Mouse (Mus musculus) urinary bladder, adult 2 months (tissue): ENCODE measurements at regions not wholly inside any gene's neighbourhood (a gene's known extent, or its start where the extent isn't known, plus 50 kb on each side); places are given as distances from the start of the nearest gene placed in this dataset.

ENCODE experiments used
- DNase-seq: peaks from one replicate; pipeline ENCODE4 v3.0.0; 2022; ENCODE audit warnings: low spot score

- no peak for DNase-seq
Observed at GRCm38 (mm10) chr17:47317651-47318050, 51.0 kb upstream of the Mrps10 start.

- DNase-seq: no peak
Observed at GRCm38 (mm10) chr17:47313162-47313561, 55.5 kb upstream of the Mrps10 start.

GRCm38 (mm10) chr17:47311272-47311671 lies 57.4 kb upstream of the Mrps10 start:
- DNase-seq: no peak

- DNase-seq: no peak
Observed at GRCm38 (mm10) chr17:47306027-47306761, 62.5 kb upstream of the Mrps10 start.

- no peak for DNase-seq
Observed at GRCm38 (mm10) chr17:47304463-47305199, 64.1 kb upstream of the Mrps10 start.

- DNase-seq: no peak
Observed at GRCm38 (mm10) chr17:47303600-47303999, 65.1 kb upstream of the Mrps10 start.

- no peak for DNase-seq
Observed at GRCm38 (mm10) chr17:47298396-47298919, 70.2 kb upstream of the Mrps10 start.

GRCm38 (mm10) chr17:47297965-47298364 lies 70.7 kb upstream of the Mrps10 start:
- no peak for DNase-seq

- no peak for DNase-seq
Observed at GRCm38 (mm10) chr17:47296709-47297450, 71.8 kb upstream of the Mrps10 start.

GRCm38 (mm10) chr17:47295315-47296011 lies 73.2 kb upstream of the Mrps10 start:
- no peak for DNase-seq

GRCm38 (mm10) chr17:47294091-47294534 lies 74.6 kb upstream of the Mrps10 start:
- no peak for DNase-seq

GRCm38 (mm10) chr17:47293178-47293577 lies 75.5 kb upstream of the Mrps10 start:
- DNase-seq: no peak

GRCm38 (mm10) chr17:47291558-47291957 lies 77.1 kb upstream of the Mrps10 start:
- no peak for DNase-seq

- DNase-seq: no peak
Observed at GRCm38 (mm10) chr17:47285616-47286015, 83.1 kb upstream of the Mrps10 start.

- DNase-seq: no peak
Observed at GRCm38 (mm10) chr17:47284236-47284635, 84.5 kb upstream of the Mrps10 start.

GRCm38 (mm10) chr17:47283158-47283557 lies 85.5 kb upstream of the Mrps10 start:
- no peak for DNase-seq

GRCm38 (mm10) chr17:47282476-47282875 lies 86.2 kb upstream of the Mrps10 start:
- DNase-seq: no peak

GRCm38 (mm10) chr17:47277890-47278289 lies 90.8 kb upstream of the Mrps10 start:
- no peak for DNase-seq

GRCm38 (mm10) chr17:47276639-47277038 lies 92.0 kb upstream of the Mrps10 start:
- DNase-seq: no peak

- no peak for DNase-seq
Observed at GRCm38 (mm10) chr17:47275796-47276311, 92.8 kb upstream of the Mrps10 start.

GRCm38 (mm10) chr17:47273309-47273708 lies 95.4 kb upstream of the Mrps10 start:
- no peak for DNase-seq
